Mouse (Mus musculus) kidney, adult 2 months (tissue): ENCODE data around the gene Sptb.

Source experiments
- CTCF ChIP-seq: fragments of 200-500 bp; conservative IDR thresholded peaks from 2 replicates; pipeline ENCODE4 v1.5.1; 2011; ENCODE audit warnings: low read depth, mild to moderate bottlenecking, control low read depth, low read length, moderate library complexity, mixed read lengths; ENCODE audit not compliant: insufficient read depth, insufficient read length
- POLR2A ChIP-seq: fragments of 200-500 bp; IDR thresholded peaks from one replicate; pipeline ENCODE4 v1.6.1; 2011; ENCODE audit warnings: low read depth, low read length, control low read depth

- TF ChIP-seq POLR2A (no peak), CTCF (no peak)
Observed at GRCm38 (mm10) chr12:76670533-76671086, 39.7 kb downstream of the Sptb start.
